In genomic region chr9:58815552-58816260, GRCm38 (mm10) we compare ENCODE assay signal across 12 mouse cellular contexts. TPM values are rescaled to one million over a fixed set of nuclear protein-coding genes. Genes with fewer than 3 reads are reported as not detected.
DNase-seq lines count a peak whose midpoint lies in the region; ATAC-seq and TF ChIP-seq lines count a peak whose summit lies in the region.
"Had no signal": no experiment of that assay in that cellular context is flagged by ENCODE, and none has a peak within 500 bp of the region (broad histone marks: within the 10 kb centered on the region; RNA-seq: fewer than 3 reads in every experiment).

No protein-coding gene starts in this region.

- H3K27ac ChIP-seq in heart, embryonic 10.5 days, result peak overlapping the region; percentile 71
- no peak overlapping the region for H3K27ac ChIP-seq in lung, postnatal 0 days (ENCODE audit: low read length)
- no peak overlapping the region for H3K27ac ChIP-seq in stomach, postnatal 0 days (replicated peaks)

- no peak for TF ChIP-seq EP300 in lung, postnatal 0 days (IDR thresholded peaks at IDR 0.05)
- no peak for TF ChIP-seq EP300 in stomach, postnatal 0 days (optimal IDR thresholded peaks at IDR 0.05)

- no peak overlapping the region for H3K9ac ChIP-seq in lung, postnatal 0 days (replicated peaks; ENCODE audit: low read depth)
- no peak overlapping the region for H3K9ac ChIP-seq in stomach, postnatal 0 days (ENCODE audit: low read length)

- H3K9me3 ChIP-seq in heart, embryonic 10.5 days, result no peaks in the 10 kb centered on the region
- no peaks in the 10 kb centered on the region for H3K9me3 ChIP-seq in lung, postnatal 0 days (ENCODE audit: low read length)
- H3K9me3 ChIP-seq in stomach, postnatal 0 days (ENCODE audit: control insufficient read depth, low read length), result no peaks in the 10 kb centered on the region

- no peaks in the 10 kb centered on the region for H3K36me3 ChIP-seq in heart, embryonic 10.5 days
- no peaks in the 10 kb centered on the region for H3K36me3 ChIP-seq in lung, postnatal 0 days (ENCODE audit: insufficient read depth, low read length)
- no peaks in the 10 kb centered on the region for H3K36me3 ChIP-seq in stomach, postnatal 0 days (ENCODE audit: control insufficient read depth, insufficient read depth, low read length)

- no peak overlapping the region for H3K4me3 ChIP-seq in heart, embryonic 10.5 days
- H3K4me3 ChIP-seq in lung, postnatal 0 days (ENCODE audit: low read depth, low read length), result no peak overlapping the region
- no peak overlapping the region for H3K4me3 ChIP-seq in lung, adult 2 months (replicated peaks; ENCODE audit: extremely low read depth, low read depth, low read length)
- no peak overlapping the region for H3K4me3 ChIP-seq in stomach, postnatal 0 days (ENCODE audit: low read depth, low read length)
- H3K4me3 ChIP-seq: myocyte had no signal

- WGBS in heart, embryonic 10.5 days, result 29% methylated on average over 15 of the region's 15 CpGs
- WGBS in lung, postnatal 0 days, result 44% methylated on average over 15 of the region's 15 CpGs
- WGBS in lung, adult 2 months, result 52% methylated on average over 15 of the region's 15 CpGs
- 51% methylated on average over 15 of the region's 15 CpGs for WGBS in stomach, postnatal 0 days

- H3K4me2 ChIP-seq in lung, postnatal 0 days (replicated peaks; ENCODE audit: low read depth, low read length), result no peak overlapping the region
- no peak overlapping the region for H3K4me2 ChIP-seq in stomach, postnatal 0 days (replicated peaks; ENCODE audit: low read depth)

- no peak for DNase-seq in heart, embryonic 10.5 days (ENCODE audit: low spot score)
- no peak for DNase-seq in heart, postnatal 4 days
- DNase-seq in lung, postnatal 0 days (ENCODE audit: low spot score), result no peak
- DNase-seq in lung, adult 2 months, result no peak
- DNase-seq in layer of hippocampus, postnatal 14 days (ENCODE audit: low spot score in 2 of 2), result peak; percentile 64 to 84
- no peak for DNase-seq in stomach, postnatal 0 days (ENCODE audit: low spot score)
- no peak for DNase-seq in thymus, postnatal 14 days
- no peak for DNase-seq in adipocyte (ENCODE audit: low spot score)
- DNase-seq: cerebellum, adult 9-10 months had no signal

- peaks cover 78% of the 10 kb centered on the region for H3K4me1 ChIP-seq in heart, embryonic 10.5 days
- no peaks in the 10 kb centered on the region for H3K4me1 ChIP-seq in lung, postnatal 0 days (ENCODE audit: insufficient read depth, low read depth, low read length)
- H3K4me1 ChIP-seq in lung, adult 2 months (ENCODE audit: control insufficient read depth, insufficient read depth, low read length), result no peaks in the 10 kb centered on the region; the same call in 1 of the 2 replicates
- no peaks in the 10 kb centered on the region for H3K4me1 ChIP-seq in stomach, postnatal 0 days (replicated peaks; ENCODE audit: control insufficient read depth, insufficient read depth)

- peak; percentile 25; the same call in 1 of the 2 replicates for TF ChIP-seq CTCF in lung, postnatal 0 days (IDR thresholded peaks at IDR 0.05)
- TF ChIP-seq CTCF in lung, adult 2 months (IDR thresholded peaks at IDR 0.05; ENCODE audit: insufficient read depth, low read length), result no peak
- peak; percentile 37; the same call in 1 of the 2 replicates for TF ChIP-seq CTCF in stomach, postnatal 0 days (IDR thresholded peaks at IDR 0.05; ENCODE audit: low read depth)

- peaks cover 34% of the 10 kb centered on the region for H3K27me3 ChIP-seq in heart, embryonic 10.5 days (ENCODE audit: insufficient read depth, poor library complexity, severe bottlenecking)
- 0 out of 2 replicates have a peak, but pooled peaks cover 9% of the 10 kb centered on the region for H3K27me3 ChIP-seq in lung, postnatal 0 days (replicated peaks; ENCODE audit: insufficient read depth, low read length)
- no peaks in the 10 kb centered on the region; the same call in 1 of the 2 replicates for H3K27me3 ChIP-seq in stomach, postnatal 0 days (ENCODE audit: control insufficient read depth, insufficient read depth, low read length)

- no peak for TF ChIP-seq POLR2A in lung, adult 2 months (IDR thresholded peaks at IDR 0.05; ENCODE audit: borderline replicate concordance, extremely low read depth, low read depth, low read length)

- ATAC-seq in lung, postnatal 0 days, result no peak
- no peak for ATAC-seq in stomach, postnatal 0 days (ENCODE audit: low FRiP score, low TSS enrichment)
- ATAC-seq: activated CD4-positive, CD25-positive, alpha-beta regulatory T cell, adult 4 months had no signal

RNA-seq across cellular contexts. Expression of gene Hcn4, which starts 7.5 kb away (rescaled TPM):
- polyA plus RNA-seq in heart, embryonic 10.5 days (2016; fragmentation: Nextera tagmentation; extraction: Ambion mirVana), result 3.0 and 3.8 TPM in 2 replicates
- 10 to 100 TPM; 11.6 to 12.5 TPM for total RNA-seq in heart, postnatal 4 days (2021)
- polyA plus RNA-seq in lung, postnatal 0 days (2015; fragmentation: Nextera tagmentation; extraction: Ambion mirVana), result 0.06 and 0.11 TPM in 2 replicates
- polyA plus RNA-seq in lung, adult 2 months (2012; rRNA removed), result 0.62 and 0.67 TPM in 2 replicates
- total RNA-seq in layer of hippocampus, postnatal 14 days (2021), result 1 to 10 TPM; 4.3 to 6.0 TPM
- 0.05 and 0.12 TPM in 2 replicates for polyA plus RNA-seq in stomach, postnatal 0 days (2015; fragmentation: Nextera tagmentation; extraction: Ambion mirVana)
- polyA plus RNA-seq: activated CD4-positive, CD25-positive, alpha-beta regulatory T cell, adult 4 months; liver, embryonic 16.5 days had no signal

Comparison
In these comparisons a context has a peak if more than half of its experiments do, and no peak if none do; other contexts are left out.
1. DNase-seq: peak in layer of hippocampus, postnatal 14 days (2 of 2); none in heart, embryonic 10.5 days (single experiment), heart, postnatal 4 days (single experiment), lung, postnatal 0 days (single experiment), lung, adult 2 months (single experiment), stomach, postnatal 0 days (single experiment), thymus, postnatal 14 days (single experiment) and adipocyte (single experiment).